Mouse (Mus musculus) olfactory bulb, adult 2 months (tissue): ENCODE measurements around the gene Fam227b.

Experiments used
- CTCF ChIP-seq: fragments of 200-500 bp; IDR thresholded peaks from 2 replicates; pipeline ENCODE4 v1.5.1; 2012; ENCODE audit warnings: low read depth, mild to moderate bottlenecking, low read length, moderate library complexity; ENCODE audit not compliant: insufficient read depth
- POLR2A ChIP-seq: fragments of 200-500 bp; IDR thresholded peaks from 2 replicates; pipeline ENCODE4 v1.6.1; 2012; ENCODE audit warnings: mild to moderate bottlenecking, low read depth, low read length, moderate library complexity; ENCODE audit not compliant: insufficient read depth

DNA sequence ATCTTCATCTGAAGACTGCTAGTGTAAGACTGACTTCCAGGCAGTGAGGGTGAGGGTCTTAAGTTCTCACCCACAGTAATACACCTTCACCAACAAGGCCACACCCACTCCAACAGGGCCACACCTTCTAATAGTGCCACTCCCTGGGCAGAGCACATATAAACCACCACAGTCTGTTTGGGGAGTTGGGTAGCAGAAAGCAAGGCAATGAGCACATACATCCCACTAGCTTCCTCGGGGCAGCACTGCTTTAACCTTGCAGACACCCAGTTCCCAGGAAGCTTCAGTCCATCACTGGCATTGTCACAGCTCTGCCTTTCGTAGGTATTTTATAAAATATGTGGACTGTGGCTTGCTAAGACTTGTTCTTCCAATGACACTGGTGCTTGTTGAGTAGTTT, 40.3 kb upstream of the Fam227b start:
- TF ChIP-seq POLR2A: no peak
- no peak for TF ChIP-seq CTCF
